Mouse (Mus musculus): Measurements from ENCODE around the gene Ccdc167.

Ccdc167 gene

DNA sequence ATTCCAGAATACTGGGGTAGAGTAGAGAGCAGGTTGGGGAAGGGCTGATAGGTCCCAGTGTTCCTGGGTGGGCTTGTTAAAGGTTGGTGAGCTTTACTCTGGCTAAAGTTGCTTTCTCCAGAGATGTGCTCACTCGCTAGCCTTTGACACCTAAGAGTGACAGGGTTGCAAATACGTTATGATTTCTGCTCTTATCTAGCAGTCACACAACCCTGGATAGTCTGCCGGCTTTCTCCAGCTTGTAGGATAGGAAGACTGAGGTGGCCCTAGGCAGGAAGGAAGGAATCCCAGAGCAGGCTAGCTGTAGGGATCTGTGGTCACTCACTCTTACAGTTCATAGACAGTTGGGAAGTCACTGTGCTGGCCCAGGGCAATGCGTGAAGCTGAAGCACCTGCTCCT lies 32.6 kb downstream of the Ccdc167 start:
- DNase-seq: no peak

GRCm38 (mm10) chr17:29683127-29683526 lies 33.7 kb downstream of the Ccdc167 start:
- no peak for DNase-seq

GRCm38 (mm10) chr17:29682261-29682660 lies 34.6 kb downstream of the Ccdc167 start:
- no peak for DNase-seq

DNA sequence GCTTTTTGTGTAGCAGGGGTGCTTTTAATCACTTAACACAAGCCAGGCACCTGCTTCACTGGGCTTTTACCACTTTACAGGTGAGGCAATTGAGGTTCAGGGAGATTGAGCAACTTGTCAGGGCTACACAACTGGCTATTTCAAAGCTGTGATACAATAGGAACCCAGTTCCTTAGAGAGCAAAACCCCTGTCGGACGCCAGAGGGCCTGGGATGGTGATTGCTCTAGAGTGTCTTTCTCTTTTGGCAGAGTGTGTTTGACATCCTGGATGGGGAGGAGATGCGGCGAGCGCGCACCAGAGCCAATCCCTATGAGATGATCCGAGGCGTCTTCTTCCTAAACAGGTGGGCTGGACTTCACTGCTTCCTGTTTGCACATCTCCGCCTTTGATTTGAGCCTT lies 35.2 kb downstream of the Ccdc167 start:
- peak in 1 of 2 experiments; percentile 38 for DNase-seq

- DNase-seq: no peak
Observed at GRCm38 (mm10) chr17:29680921-29681320, 35.9 kb downstream of the Ccdc167 start.

- peak; percentile 98 to 99 for DNase-seq
Observed at GRCm38 (mm10) chr17:29680174-29680573, 36.7 kb downstream of the Ccdc167 start.

DNA sequence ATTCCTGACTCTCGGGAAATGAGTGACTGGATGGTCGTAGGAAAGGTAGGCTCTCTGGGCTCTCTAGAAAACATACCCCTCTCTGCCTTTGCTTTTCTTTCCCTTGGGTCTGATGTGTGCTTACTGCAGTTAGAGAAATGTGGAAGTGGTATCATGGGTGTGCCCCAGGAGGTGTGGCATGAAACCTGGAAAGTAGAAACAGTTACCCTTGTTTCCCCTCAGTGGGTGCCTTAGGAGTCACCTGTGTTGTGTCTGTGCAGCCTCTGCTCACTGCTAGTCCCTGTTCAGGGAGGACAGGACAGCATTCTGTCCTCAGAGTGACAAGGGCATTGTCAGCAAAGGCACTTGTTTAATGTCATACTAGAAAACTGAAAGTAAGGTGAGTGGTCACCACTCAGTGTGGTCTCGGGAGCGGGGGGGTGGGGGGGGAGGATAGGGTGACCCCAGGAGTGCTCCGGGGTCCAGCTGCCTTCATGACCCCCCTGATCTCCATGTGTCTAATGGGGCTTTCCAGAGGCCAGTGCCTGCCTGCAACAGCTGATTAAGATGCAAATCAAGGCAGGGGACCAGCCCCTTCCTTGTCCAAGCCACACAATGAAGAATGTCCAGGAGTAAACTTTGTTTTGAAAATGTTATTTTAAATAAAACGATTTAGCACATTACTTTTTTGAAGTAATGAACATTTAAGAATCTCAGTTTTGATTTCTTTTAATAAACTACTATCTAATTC lies 37.6 kb downstream of the Ccdc167 start:
- no peak for DNase-seq

GRCm38 (mm10) chr17:29678526-29678925 lies 38.3 kb downstream of the Ccdc167 start:
- DNase-seq: no peak

- DNase-seq: no peak
Observed at GRCm38 (mm10) chr17:29673325-29673724, 43.5 kb downstream of the Ccdc167 start.

DNA sequence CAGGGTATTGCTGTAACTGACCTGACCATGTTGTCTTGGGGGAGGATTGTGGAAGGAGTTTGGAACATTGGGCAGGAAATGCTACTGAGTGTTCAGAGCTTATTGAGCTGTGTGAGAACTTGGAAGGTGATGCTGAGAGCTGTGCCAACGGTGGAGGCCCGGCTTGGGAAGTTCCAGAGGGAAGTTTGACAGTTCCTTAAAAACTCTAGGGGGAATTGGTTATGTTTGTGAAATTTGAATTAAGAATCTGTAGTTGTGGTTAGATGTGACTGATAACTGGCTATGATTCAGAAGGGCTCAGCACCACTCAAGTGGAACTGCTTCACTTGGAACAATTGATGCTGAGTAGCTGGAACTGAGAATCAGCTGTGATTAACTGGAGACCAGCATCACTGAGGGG lies 45.8 kb downstream of the Ccdc167 start:
- DNase-seq: peak in 1 of 2 experiments; percentile 42

DNA sequence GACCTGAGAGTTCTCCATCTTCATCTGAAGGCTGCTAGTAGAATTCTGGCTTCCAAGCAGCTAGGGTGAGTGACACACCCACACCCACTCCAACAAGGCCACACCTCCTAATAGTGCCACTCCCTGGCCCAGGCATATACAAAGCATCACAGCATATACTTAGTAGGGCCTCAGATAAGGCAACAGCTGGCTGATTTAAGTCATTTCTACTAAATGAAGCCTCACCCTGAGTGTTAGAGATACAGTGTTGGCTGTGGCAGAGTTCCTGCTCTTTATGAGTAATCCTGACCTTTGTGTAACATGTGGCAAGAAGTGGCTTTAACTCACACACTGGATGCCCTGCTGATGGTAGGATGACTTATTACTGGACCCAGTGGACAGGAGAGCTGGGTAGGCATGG lies 46.9 kb downstream of the Ccdc167 start:
- DNase-seq: no peak

DNA sequence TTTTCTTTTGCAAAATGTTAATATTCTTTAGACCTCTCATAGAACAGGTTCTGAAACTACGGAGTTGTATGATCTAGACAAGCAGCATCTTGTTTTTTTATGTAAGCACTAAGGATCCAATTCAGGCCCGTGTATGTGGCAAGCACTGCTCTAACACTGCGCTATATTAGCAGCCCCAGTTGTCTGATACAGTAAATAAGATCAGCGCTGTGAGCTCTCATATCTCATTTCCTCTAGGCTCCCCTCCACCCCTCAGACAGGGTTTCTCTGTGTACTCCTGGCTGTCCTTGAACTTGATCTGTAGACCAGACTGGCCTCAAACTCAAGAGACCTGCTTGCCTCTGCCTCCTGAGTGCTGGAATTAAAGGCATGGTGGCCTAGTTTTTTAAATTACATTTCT lies 47.8 kb downstream of the Ccdc167 start:
- no peak for DNase-seq

DNA sequence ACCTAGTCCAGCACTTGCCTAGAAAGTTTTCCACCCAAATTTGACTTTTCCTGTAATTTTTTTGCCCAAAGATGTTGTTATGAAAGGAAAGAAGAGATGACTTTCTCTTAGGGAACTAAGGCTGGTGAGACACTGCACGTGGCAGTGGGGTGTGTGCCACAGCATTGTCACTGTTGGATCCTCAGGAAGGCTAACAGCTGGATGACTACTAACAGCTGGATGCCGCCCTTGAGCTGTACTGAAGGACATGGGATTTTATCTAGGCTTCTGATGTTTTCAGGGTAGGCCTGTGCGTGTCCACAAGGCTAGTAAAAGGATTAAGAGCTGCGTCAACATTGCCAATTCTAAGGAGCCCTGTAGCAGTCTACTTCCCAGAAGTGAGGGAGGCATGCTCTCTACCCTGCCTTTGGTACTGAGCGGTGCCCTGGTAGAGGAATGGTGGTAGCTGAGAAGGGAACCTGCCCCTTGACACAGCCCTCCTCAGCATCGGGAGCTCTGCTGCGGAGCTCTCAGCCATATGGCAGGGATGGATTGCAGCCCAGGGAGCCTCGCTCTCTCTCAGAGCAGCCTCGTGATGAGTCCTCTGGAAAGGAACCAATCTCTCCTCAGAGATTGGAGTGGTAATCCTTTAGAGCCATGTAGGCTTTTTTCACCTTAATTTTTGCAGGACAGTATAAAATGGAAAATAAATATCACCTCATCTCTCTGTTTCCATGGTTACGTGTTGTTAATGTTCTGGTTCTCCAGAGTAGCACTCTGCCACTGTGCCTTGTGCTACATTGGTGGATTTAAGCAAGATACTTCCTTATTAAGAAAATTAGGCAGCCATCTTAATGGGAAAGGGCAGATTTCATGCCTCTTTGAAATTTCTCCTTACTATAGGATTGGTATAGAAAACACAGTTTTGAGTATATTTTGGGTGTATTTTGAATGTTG lies 48.5 kb downstream of the Ccdc167 start:
- DNase-seq: peak; percentile 83 to 88

GRCm38 (mm10) chr17:29662145-29662544 lies 54.7 kb downstream of the Ccdc167 start:
- DNase-seq: peak in 1 of 2 experiments; percentile 37

- no peak for DNase-seq
Observed at GRCm38 (mm10) chr17:29660762-29661391, 56.0 kb downstream of the Ccdc167 start.

DNA sequence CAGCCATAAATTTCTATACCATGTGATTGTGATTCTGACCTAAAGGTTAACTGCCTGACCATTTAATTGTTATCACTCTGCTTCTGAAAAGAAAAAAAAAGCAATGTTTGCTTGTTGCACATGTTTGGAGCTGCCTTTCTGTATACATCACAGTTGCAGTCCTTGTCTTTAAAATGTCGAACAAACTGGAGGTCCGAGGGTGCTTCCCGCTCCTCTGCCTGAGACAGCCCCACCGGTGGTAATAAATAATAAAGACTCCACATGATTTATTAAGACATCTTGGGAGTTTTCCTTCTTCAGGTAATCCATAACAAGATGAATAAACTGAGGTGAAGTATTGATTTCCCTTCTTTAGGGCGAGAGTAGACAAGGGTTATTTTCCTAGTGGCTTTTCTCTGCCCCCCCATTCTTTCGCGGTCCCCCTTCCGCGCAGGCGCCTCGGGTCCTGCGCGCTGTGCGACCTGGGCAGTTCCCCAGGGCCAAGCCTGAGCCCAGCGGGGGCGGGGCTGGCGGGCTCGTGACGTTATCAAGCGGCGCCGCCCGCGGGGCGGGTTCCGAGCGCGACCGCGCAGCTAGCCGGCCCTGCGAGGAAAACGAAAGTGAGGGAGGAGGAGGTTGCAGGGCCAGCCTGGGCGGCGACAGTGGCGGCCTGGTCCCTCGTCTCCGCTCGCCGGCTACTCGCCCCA lies 56.6 kb downstream of the Ccdc167 start, which contains the start of gene Cmtr1:
Cmtr1 (plus strand) TSS at position 520 of the 686 bp plus-strand sequence.
- peak; percentile 98 for DNase-seq

GRCm38 (mm10) chr17:29658249-29658648 lies 58.6 kb downstream of the Ccdc167 start:
- no peak for DNase-seq

DNA sequence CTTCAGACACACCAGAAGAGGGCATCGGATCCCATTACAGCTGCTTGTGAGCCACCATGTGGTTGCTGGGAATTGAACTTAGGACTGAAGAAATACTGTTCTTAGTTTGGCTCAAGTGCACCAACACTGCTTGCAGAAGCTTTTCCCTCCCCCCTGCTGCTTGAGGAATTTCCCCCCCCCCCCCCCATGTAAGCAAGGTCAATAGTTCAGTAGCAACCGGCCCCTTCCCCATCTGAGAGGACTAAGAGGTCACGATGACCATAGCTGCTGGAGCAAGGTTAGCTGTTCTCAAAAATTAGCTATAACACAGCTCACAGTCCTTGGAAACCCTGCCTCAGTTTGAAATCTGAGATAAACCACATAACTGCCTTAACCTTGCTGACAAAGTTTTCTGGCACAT lies 74.6 kb downstream of the Ccdc167 start:
- DNase-seq: no peak

DNA sequence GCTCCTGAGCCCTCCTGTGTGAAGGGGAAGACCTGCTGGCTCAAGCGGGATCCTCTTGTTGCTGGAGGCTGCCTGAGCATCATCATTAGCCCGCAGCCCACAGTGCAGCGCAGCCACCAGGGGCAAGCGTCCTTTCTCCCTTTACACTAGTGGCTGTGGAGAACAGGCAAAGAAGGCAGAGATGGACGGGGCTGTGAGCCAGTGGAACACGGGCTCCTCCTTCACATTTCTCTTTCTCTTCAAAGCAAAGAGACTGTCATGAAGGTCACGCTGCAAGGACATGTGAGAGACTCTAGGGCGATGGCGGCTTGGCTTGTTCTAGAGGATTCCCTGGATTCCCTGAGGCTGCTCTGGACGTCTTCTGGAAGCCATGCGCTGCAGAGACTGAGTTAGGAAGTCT lies 75.9 kb downstream of the Ccdc167 start:
- no peak for DNase-seq

DNA sequence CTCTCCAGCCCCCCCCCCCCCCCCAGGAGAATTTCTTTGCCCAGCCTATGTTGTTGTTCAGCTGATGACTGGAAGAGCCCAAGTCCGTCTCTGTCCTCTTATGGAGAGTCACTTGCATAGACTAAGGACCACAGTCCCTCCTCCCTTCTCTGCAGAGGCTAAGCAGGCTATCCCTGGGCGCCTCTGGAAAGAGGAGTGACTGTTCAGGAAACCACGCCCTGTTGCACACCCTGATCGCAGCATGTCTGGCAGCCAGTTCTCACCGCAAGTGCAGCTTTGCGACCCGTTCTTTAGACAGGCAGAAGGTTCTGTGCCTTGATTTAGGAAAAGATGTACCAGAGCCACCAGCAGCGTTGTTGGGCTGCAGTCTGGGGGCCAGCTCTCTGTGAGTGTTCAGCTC lies 78.9 kb downstream of the Ccdc167 start:
- no peak for DNase-seq

GRCm38 (mm10) chr17:29637377-29637776 lies 79.5 kb downstream of the Ccdc167 start:
- peak; percentile 54 to 60 for DNase-seq
